Mouse (Mus musculus) MEL (cell line): ENCODE measurements at regions not wholly inside any gene's neighbourhood (a gene's known extent, or its start where the extent isn't known, plus 50 kb on each side); places are given as distances from the start of the nearest gene placed in this dataset.

Source experiments
- BHLHE40 ChIP-seq: IDR thresholded peaks from 2 replicates; pipeline ENCODE4 v1.6.1; 2012; ENCODE audit warnings: low read depth, mild to moderate bottlenecking, inconsistent platforms, low read length, improper control_type of control experiment, borderline replicate concordance
- CTCF ChIP-seq, 3 experiments: IDR thresholded peaks in 2 of 3; conservative IDR thresholded peaks in 1 of 3; 2 replicates each; pipeline ENCODE4 v1.5.1; 2011 to 2012; ENCODE audit warnings: low read length in 3 of 3, low read depth in 2 of 3, mild to moderate bottlenecking in 2 of 3, improper control_type of control experiment in 1 of 3, inconsistent platforms in 1 of 3, mixed read lengths in 1 of 3, moderate library complexity in 1 of 3; ENCODE audit not compliant: control insufficient read depth in 1 of 3, insufficient read depth in 1 of 3, poor library complexity in 1 of 3, severe bottlenecking in 1 of 3
- ETS1 ChIP-seq: IDR thresholded peaks from 2 replicates; pipeline ENCODE4 v1.6.1; 2012; ENCODE audit warnings: low read depth, mild to moderate bottlenecking, inconsistent platforms, low read length, improper control_type of control experiment, moderate library complexity
- JUND ChIP-seq: IDR thresholded peaks from 2 replicates; pipeline ENCODE4 v1.6.1; 2011; ENCODE audit warnings: low read depth, mild to moderate bottlenecking, improper control_type of control experiment, low read length
- MAFK ChIP-seq: IDR thresholded peaks from 2 replicates; pipeline ENCODE4 v1.6.1; 2011; ENCODE audit warnings: low read depth, mild to moderate bottlenecking, low read length, improper control_type of control experiment, borderline replicate concordance
- TAL1 ChIP-seq: IDR thresholded peaks from 2 replicates; pipeline ENCODE4 v1.6.1; 2012; ENCODE audit warnings: mild to moderate bottlenecking, inconsistent platforms, low read length, moderate library complexity, mixed read lengths
- TCF12 ChIP-seq: IDR thresholded peaks from 2 replicates; pipeline ENCODE4 v1.6.1; 2014; ENCODE audit warnings: low read depth, mild to moderate bottlenecking, inconsistent platforms, low read length, improper control_type of control experiment, moderate library complexity
- USF2 ChIP-seq, 2 experiments: IDR thresholded peaks; 2 replicates each; pipeline ENCODE4 v1.6.1; 2011 to 2012; ENCODE audit warnings: improper control_type of control experiment in 2 of 2, low read length in 2 of 2, borderline replicate concordance in 1 of 2, inconsistent platforms in 1 of 2, low read depth in 1 of 2, mild to moderate bottlenecking in 1 of 2; ENCODE audit not compliant: insufficient read depth in 1 of 2

GRCm38 (mm10) chr10:116701281-116701680 is 120.0 kb upstream of the Cnot2 start:
- TF ChIP-seq USF2 (IDR thresholded peaks at IDR 0.05; ENCODE audit: borderline replicate concordance in 1 of 2, insufficient read depth in 1 of 2, low read depth in 1 of 2, low read length in 2 of 2) (no peak), TAL1 (no peak), TCF12 (no peak), ETS1 (no peak), JUND (no peak), BHLHE40 (no peak), CTCF (IDR thresholded peaks at IDR 0.05 in 2 of 3, conservative IDR thresholded peaks at IDR 0.05 in 1 of 3; ENCODE audit: control insufficient read depth in 1 of 3, insufficient read depth in 1 of 3, low read depth in 2 of 3, low read length in 3 of 3, poor library complexity in 1 of 3, severe bottlenecking in 1 of 3) (no peak), MAFK (no peak)
